Mouse (Mus musculus) kidney, postnatal 0 days (tissue): ENCODE measurements at regions not wholly inside any gene's neighbourhood (a gene's known extent, or its start where the extent isn't known, plus 50 kb on each side); places are given as distances from the start of the nearest gene placed in this dataset.

Source experiments
- ATAC-seq: fragments of 200-750 bp; cut with Nextera tagmentation; replicated peaks from 2 replicates; pipeline ENCODE4 v1.8.0; 2017; ENCODE audit warnings: low read depth, moderate number of reproducible peaks, moderate TSS enrichment, moderate library complexity; ENCODE audit not compliant: low FRiP score
- DNase-seq: peaks from one replicate; pipeline ENCODE4 v3.0.0-alpha.2; 2016; ENCODE audit warnings: low spot score
- H3K27ac ChIP-seq: fragments of 300-500 bp; sonication (generic); 2 replicates; pipeline ENCODE4 v1.5.1; 2014; ENCODE audit warnings: mild to moderate bottlenecking
- H3K27me3 ChIP-seq: fragments of 300-500 bp; sonication (generic); 2 replicates; pipeline ENCODE4 v1.6.1; 2014; ENCODE audit warnings: low read length, mixed read lengths; ENCODE audit not compliant: insufficient read depth
- H3K36me3 ChIP-seq: fragments of 300-500 bp; sonication (generic); 2 replicates; pipeline ENCODE4 v1.6.1; 2014; ENCODE audit warnings: low read length, mixed read lengths; ENCODE audit not compliant: insufficient read depth
- H3K4me1 ChIP-seq: fragments of 300-500 bp; sonication (generic); replicated peaks from 2 replicates; pipeline ENCODE4 v1.6.1; 2014; ENCODE audit warnings: antibody characterized with exemption, low read length, mixed read lengths; ENCODE audit not compliant: insufficient read depth
- H3K4me2 ChIP-seq: fragments of 300-500 bp; sonication (generic); 2 replicates; pipeline ENCODE4 v1.6.1; 2014; ENCODE audit warnings: mild to moderate bottlenecking, low read length, moderate library complexity, mixed read lengths
- H3K4me3 ChIP-seq: fragments of 300-500 bp; sonication (generic); replicated peaks from 2 replicates; pipeline ENCODE4 v1.5.1; 2014; ENCODE audit warnings: low read depth, low read length
- H3K9ac ChIP-seq: fragments of 300-500 bp; sonication (generic); 2 replicates; pipeline ENCODE4 v1.6.1; 2014; ENCODE audit warnings: low read depth, low read length
- H3K9me3 ChIP-seq: fragments of 300-500 bp; sonication (generic); replicated peaks from 2 replicates; pipeline ENCODE4 v1.6.1; 2016; ENCODE audit warnings: low read length, inconsistent platforms, mixed read lengths
- CTCF ChIP-seq: IDR thresholded peaks from 2 replicates; pipeline ENCODE4 v1.5.1; 2016; ENCODE audit warnings: antibody characterized with exemption, low read depth, mild to moderate bottlenecking, moderate library complexity
- WGBS: fragments of 180-500 bp; shearing (Covaris S2); extraction: QIAGEN DNeasy Blood & Tissue Kit; methylation state at CpG from one replicate; pipeline ENCODE4 v1.1.7; 2014; 5-methylcytosine and 5-hydroxymethylcytosine counted together

DNA sequence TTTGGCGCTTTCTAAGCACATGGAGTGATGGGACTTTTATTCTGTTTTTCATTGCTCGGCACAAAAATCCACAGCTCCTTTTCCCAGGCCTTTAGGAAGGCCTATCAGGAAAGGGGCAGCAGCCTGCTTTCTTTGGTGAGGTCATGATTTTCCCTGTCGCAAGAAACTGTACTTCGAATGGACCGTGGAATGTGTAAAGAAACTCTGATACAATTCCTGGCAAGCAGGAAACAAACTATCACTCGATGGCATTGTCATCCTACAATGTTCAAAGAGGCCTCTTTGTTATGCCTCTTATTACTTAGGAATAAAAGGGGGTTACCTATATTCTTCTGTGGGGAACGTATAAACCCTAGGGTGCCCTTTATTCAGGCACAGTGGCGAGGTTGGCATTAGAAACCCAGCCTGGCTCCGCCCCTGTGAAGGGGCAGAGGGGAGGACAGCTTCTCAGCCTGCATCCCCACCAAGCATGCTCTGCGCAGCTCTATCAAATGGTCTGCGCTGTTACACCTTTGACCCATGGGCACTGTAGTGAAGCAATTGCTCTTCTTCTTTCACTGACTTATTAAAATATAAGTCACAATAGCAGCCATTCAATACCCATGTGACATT lies 246.5 kb downstream of the Irs2 start:
- no peaks in the 10 kb centered on the region for H3K36me3 ChIP-seq
- no peaks in the 10 kb centered on the region for H3K9me3 ChIP-seq
- WGBS, result 48% methylated on average over 11 of the region's 11 CpGs
- no peak overlapping the region for H3K27ac ChIP-seq
- H3K4me2 ChIP-seq, result no peak overlapping the region
- H3K4me1 ChIP-seq, result peaks cover 11% of the 10 kb centered on the region
- no peak for TF ChIP-seq CTCF
- no peak overlapping the region for H3K9ac ChIP-seq
- DNase-seq (no peak), ATAC-seq (no peak)
- H3K4me3 ChIP-seq, result no peak overlapping the region
- no peaks in the 10 kb centered on the region for H3K27me3 ChIP-seq

- Histone ChIP-seq H3K4me3 (no peak overlapping the region), H3K4me1 (peaks cover 11% of the 10 kb centered on the region), H3K4me2 (peak overlapping the region; percentile 25), H3K36me3 (no peaks in the 10 kb centered on the region), H3K27ac (peak overlapping the region; percentile 76), H3K27me3 (no peaks in the 10 kb centered on the region), H3K9ac (no peak overlapping the region), H3K9me3 (no peaks in the 10 kb centered on the region)
- ATAC-seq (peak; percentile 77), DNase-seq (peak; percentile 86)
- TF ChIP-seq CTCF, result no peak
- 12% methylated on average over 17 of the region's 17 CpGs for WGBS
Observed at GRCm38 (mm10) chr8:10760851-10761693, 247.2 kb downstream of the Irs2 start.

DNA sequence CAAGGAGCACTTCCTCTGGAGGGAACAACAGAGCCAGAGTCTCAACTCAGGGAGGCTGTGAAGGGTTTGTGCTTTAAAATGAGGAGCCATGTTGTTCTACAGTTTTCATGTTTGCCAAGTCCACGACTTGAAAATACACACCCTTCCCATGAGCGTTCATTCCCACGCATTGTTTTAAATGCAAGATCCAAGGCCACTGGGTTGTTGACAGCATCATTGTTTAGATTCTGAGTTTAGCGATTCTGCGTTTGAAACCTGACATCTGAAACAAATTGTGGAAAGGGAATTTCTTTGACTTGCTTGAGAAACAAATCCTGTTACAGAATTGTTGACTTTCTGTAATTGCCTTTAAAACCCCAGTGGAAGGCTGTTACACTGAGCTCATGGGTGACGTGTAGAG lies 248.0 kb downstream of the Irs2 start:
- Histone ChIP-seq H3K27ac (peak overlapping the region; percentile 76; the same call in 1 of the 2 replicates), H3K27me3 (no peaks in the 10 kb centered on the region), H3K4me3 (no peak overlapping the region), H3K9me3 (no peaks in the 10 kb centered on the region), H3K4me2 (no peak overlapping the region), H3K4me1 (peaks cover 11% of the 10 kb centered on the region), H3K9ac (no peak overlapping the region), H3K36me3 (no peaks in the 10 kb centered on the region)
- no peak for TF ChIP-seq CTCF
- WGBS, result 55% methylated on average over 6 of the region's 6 CpGs
- peak; percentile 32 for DNase-seq
- no peak for ATAC-seq

DNA sequence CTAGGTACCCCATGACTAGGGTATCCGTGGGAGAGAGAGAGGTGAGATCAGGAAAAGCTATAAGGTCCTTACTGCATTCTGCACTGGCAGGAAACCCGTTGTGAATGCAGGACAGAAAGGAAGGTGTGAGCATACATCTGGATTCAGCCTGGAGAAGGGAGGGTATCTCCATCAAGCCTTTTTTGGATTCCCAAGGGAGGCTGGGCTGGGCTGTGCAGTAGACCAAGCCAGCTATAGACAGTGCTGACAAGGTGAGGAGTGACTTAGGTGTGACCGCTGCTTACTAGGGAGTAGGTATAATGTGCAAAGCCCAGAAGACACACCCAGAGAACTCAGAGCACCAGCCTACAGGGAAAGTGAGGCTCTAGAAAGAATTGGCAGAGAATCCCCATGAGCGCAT lies 250.1 kb downstream of the Irs2 start:
- DNase-seq, result no peak

DNA sequence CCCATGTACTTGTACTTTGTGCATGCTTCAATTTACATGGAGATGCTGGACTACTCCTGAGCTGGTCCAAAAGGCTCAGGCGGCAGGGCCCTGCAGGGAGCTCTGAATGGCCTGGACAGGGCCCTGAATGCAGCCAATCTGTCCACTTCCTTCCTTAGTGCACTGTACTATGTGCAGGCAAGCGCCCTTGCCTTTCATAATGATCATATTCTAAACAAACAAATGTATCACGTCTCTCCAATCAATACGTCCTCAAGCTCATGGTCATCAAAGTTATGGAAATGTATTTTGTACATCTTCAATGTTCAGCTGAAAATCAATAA lies 253.3 kb downstream of the Irs2 start:
- no peak overlapping the region for H3K4me2 ChIP-seq
- no peak for TF ChIP-seq CTCF
- no peak overlapping the region for H3K27ac ChIP-seq
- DNase-seq (no peak), ATAC-seq (no peak)
- WGBS, result 85% methylated on average over 4 of the region's 4 CpGs
- H3K36me3 ChIP-seq, result no peaks in the 10 kb centered on the region
- no peaks in the 10 kb centered on the region for H3K9me3 ChIP-seq
- no peak overlapping the region for H3K4me3 ChIP-seq
- no peaks in the 10 kb centered on the region for H3K27me3 ChIP-seq
- H3K9ac ChIP-seq, result no peak overlapping the region
- peaks cover 2% of the 10 kb centered on the region for H3K4me1 ChIP-seq

More for the DNA sequence above, 250.1 kb downstream of the Irs2 start:
- WGBS, result 88% methylated on average over 4 of the region's 4 CpGs
- Histone ChIP-seq H3K4me1 (peaks cover 11% of the 10 kb centered on the region), H3K36me3 (no peaks in the 10 kb centered on the region), H3K4me3 (no peak overlapping the region), H3K9ac (no peak overlapping the region), H3K27ac (no peak overlapping the region), H3K27me3 (no peaks in the 10 kb centered on the region), H3K4me2 (no peak overlapping the region), H3K9me3 (no peaks in the 10 kb centered on the region)
- no peak for ATAC-seq
- TF ChIP-seq CTCF, result no peak

DNA sequence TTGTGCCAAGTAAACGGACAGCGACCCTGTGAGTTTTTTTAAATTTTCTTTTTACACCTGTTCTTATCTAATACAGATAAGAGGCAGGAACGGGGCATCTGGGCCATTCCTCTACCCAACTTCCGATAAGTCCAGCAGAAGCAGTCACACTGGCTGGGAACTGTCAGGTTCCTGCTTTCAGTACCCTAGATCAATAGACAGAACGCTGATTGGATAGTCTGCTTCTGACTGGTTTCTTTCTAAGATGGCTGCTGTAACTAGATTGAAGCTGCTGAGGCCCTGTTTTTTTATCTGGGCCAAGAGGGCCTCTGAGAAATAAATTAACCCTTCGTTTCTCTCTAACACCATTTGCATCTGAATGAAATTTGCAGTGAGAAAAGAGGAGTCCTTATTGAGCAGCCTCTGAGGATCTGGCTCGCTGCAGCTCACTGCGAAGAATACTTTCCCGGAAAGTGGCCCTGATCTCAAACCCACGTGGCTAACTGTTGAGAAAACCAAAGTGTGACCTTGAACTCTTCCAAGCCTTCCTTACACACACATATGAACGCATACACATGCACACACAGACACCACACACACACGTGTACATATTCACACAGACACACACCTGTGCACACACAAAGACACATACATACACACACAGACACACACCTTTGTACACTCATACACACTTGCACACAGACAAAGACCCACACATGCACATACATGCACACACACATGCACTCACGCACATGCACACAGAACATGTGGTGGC lies 253.8 kb downstream of the Irs2 start:
- DNase-seq, result no peak
- ATAC-seq, result no peak

More for the DNA sequence above, 253.8 kb downstream of the Irs2 start:
- H3K4me3 ChIP-seq, result no peak overlapping the region
- no peak overlapping the region for H3K4me2 ChIP-seq
- no peak overlapping the region for H3K9ac ChIP-seq
- H3K27ac ChIP-seq, result no peak overlapping the region
- H3K27me3 ChIP-seq, result no peaks in the 10 kb centered on the region
- 83% methylated on average over 13 of the region's 13 CpGs for WGBS
- no peak for TF ChIP-seq CTCF
- H3K4me1 ChIP-seq, result no peaks in the 10 kb centered on the region
- H3K36me3 ChIP-seq, result no peaks in the 10 kb centered on the region
- H3K9me3 ChIP-seq, result no peaks in the 10 kb centered on the region
